Mouse (Mus musculus): ENCODE data around the gene Pde3b. TPM values are rescaled to one million over a fixed set of nuclear protein-coding genes. Genes with fewer than 3 reads are reported as not detected.
"Not testable (repeated sequence)": the region's sequence is repeated elsewhere in the genome, so short reads cannot be mapped to it uniquely, and the experiment has no call there.

Gene Pde3b
- total RNA-seq, 2 experiments from 2014 or later, result 40.1 to 77.0 TPM

DNA sequence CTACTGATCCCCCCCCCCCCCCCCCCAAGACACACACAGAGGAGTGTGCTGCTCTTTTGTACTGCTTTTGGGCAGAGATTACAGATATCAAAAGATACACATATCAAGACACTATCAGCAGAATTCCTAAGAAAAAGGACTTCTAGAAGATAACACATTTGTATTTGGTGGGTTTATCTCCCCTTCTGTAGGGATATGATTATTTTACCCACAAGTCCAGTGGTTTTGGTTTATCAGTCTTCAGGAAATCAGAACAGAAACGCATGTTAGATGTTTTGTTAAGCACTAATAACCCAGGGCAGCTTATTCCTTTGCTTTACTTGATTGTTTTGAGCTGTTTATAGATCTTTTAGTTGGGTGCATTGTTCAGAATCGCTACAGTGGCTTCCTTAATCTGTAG lies 62.8 kb downstream of the Pde3b start:
- no peak for DNase-seq (ENCODE audit: low spot score in 2 of 2)

DNA sequence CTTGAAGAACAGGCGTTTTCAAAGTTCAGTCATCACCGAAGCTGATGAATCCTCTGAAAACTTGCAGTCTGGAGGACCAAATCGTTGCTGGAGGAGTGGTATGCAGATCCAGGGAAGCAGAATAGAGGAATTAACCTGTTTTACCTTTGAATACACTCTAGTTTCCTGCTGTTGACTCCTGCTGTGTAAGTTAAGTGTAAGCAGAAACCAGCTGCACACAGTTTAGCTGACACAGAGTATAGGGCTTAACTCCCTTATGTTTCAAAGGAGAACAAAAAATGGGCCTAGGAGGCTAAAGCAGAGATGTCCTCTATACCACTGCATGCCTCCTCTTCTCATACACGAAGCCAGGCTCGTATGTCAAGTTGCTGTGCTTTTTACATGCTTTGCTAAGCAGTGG lies 63.8 kb downstream of the Pde3b start:
- no peak for DNase-seq (ENCODE audit: low spot score in 2 of 2)

DNA sequence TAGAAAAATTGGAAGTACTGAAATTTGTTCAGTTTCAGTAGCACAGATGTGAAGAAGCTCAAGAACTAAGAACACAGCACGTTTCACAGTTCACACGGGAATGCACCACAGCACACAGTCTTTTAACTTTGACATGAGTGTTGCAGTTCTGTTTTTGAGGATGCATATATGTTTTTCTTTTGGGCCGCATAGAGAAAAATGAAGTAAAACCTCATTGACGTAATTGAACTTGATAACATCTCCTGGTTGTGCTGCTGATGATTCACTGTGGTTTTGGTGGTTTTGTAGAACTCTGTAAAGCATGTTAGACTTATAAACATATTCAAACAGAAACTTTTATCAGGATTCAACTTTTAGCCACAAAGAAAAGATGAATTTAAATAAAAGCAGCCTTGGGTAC lies 64.7 kb downstream of the Pde3b start:
- no peak for DNase-seq (ENCODE audit: low spot score in 2 of 2)

DNA sequence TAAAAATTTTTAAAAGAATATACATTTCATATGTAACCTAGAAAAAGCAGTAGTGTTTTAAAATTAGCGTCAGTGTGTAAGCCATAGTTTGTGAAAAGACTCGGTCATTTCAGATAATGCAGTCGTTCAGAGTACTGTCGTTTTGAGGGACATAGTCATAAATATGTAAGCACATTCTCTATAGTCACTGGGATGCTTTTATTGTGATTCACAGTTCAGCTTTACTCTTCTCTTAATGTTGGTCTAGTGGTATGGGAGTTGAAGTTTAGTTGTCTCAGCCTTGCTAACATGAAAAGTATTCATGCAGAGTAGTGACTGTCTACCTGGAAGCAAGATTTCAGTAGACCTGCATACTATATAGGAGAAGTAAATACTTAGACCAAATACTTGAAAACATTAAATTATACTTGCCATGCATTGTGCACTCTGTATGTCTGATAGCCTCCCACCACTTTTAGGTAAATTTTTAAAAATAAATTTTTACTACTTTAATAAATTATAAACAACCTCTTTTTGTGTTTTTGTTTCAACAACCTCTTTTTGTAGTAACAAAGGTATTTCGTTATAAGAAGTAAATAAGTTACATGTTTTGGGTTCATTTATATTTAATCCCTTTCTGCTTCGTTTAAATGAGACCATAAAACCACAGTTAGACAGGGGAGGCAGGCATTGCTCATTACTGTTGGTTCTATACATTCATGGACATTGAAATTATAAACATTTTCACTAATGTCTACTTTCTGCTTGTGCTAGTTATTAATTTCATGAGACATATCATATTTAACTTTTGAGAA lies 65.3 kb downstream of the Pde3b start:
- DNase-seq (ENCODE audit: low spot score in 2 of 2), result no peak

DNA sequence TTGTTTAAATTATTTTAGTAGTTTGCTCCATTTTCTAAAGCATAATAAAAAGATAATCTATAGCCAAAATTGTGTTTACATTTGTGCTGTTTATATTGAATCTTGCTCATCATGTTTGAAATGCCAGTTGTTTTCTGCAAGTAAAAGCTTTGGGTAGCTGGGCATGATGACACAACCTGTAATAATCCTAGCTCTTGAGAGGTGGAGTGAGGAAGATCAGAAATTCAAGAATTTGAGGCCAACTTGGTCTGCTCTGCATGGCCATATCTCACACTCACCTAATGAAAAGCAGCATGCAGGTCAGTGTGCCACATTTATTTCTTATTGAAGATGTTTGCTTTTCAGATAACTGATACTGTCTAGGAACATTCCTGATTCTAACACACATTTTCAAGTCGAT lies 65.9 kb downstream of the Pde3b start:
- no peak for DNase-seq (ENCODE audit: low spot score in 2 of 2)

DNA sequence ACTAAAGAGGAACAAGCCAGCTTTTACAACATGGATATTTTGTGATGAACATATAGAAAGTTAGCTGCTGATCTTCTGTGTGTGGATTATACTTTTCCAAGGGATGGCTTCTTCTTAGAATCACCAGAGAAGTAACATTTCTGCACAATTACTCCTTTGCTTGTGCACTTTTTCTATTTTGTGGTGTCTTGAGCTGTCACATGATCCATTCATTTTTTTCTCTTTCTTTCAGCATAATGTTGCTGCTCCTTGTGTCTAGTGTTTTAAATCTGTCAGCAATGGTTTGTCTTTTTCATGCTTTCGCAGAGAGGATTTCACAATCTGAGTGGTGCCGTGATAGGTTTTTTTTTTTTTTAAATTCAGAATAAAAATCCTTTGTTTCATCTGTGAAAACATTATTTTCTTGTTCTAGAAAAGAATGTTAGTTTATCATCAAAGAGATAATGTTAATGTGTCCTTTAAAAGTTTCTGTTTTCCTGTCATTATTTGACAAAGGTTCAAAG lies 66.4 kb downstream of the Pde3b start:
- no peak for DNase-seq (ENCODE audit: low spot score in 2 of 2)

DNA sequence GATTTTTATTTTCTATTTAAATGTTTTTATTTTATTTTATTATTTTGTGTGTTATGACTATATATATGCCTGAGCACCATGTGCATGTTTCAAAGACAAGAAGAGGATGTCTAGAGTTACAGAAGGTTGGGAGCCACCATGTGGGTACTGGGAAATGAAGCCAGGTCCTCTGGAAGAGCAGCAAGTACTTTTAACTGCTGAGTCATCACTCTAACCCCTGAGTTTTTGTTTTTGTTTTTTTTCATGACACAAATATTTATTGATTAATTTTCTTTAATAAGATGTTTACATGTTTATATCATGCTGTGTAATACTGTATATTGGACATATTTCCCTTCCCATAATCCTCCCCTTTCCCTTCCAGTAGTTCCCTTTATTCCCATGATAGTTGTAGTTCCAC lies 77.5 kb downstream of the Pde3b start:
- DNase-seq (ENCODE audit: low spot score in 2 of 2), result no peak

DNA sequence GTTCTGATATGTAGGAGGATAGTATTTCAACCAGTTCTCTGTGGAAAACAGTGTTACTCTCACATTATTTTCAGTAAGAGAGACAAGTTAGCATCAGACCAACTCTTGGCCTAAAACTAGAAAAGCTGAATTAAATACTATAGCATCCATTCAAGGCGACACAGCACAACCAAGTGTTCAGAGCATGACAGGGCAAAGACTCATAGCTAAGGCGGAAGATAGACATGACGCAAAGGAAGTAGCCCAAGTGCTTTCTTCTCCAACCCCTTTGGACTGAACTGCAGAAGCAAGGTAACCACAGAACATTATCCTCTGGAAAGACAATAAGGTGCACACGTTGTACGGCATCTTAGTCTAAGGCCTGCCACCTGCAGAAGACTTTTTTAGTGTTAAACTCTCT lies 79.0 kb downstream of the Pde3b start:
- DNase-seq (ENCODE audit: low spot score in 2 of 2), result no peak

DNA sequence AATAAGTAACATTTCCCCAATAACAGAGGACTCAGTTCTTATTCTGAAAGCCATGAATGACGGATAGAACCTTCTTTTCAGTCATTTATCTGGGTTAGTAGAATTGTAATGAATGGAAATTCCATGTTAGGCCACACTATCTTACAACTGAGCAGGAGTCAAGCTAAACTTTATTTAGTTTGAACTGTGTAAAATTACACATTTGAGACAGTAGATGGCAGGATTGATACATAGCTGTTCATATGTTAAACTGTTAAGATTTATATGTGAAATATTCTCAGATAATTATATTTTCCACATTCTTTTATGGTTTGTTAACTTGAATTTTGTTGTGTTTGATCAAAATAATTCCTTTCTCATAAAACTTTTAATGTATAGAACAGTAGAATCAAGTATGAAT lies 84.2 kb downstream of the Pde3b start:
- no peak for DNase-seq (ENCODE audit: low spot score in 2 of 2)

DNA sequence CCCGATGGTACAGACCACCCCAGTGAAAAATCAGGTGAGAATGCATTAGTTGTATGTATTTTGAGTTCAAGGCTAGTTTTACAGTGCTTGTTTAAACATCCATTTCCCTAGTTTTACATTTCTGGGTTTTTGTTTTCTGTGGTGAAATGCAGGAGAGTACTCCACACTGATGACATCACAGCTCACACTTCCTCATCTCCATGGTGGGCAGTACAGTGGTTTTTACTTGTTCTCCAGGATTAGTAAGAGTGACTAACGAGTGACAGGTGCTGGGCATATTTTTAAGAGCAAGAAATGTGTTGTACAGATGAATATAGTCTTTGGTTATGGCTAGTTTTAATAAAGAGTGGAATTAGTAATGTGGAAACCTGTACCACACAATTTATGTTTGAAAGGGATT lies 93.8 kb downstream of the Pde3b start:
- no peak for DNase-seq (ENCODE audit: low spot score in 2 of 2)

DNA sequence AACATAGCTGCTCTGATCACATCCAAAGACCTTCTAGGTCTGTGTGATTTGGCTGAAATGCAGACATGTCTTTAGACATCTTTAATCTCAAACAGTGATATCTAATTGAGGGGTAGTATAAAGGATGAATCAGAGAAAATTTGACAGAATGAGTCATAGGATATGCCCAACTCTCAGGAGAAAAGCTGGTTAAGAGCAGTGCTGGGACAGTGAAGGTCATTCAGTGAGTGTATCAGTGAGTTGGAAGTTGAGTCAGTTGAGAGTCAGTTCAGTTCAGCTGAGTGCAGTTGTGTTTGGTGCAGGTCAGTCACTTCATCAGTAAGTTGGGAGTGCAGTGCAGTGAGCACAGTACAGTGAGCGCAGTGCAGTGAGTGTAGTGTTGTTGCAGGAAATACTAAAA lies 105.0 kb downstream of the Pde3b start:
- peak in 1 of 2 experiments; percentile 10 for DNase-seq (ENCODE audit: low spot score in 2 of 2)

DNA sequence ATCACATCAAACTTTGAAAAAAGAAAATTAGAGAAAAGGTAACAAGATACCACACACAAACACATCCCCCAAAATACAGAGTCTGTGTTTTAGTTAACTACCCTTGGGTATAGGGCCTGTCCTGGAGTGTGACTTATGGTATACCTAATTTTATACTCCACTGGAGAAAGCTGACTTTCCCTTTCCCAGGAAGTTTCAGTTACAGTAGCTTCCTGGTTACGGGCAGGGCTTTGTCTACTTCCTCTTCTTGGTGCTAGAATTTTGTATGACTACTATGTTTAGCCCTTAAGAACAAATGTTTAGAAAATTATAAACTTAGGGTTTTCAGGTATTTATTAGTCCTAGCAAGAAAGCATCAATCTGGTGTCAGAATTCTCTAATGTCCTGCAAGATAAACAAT lies 111.2 kb downstream of the Pde3b start:
- no peak for DNase-seq (ENCODE audit: low spot score in 2 of 2)

DNA sequence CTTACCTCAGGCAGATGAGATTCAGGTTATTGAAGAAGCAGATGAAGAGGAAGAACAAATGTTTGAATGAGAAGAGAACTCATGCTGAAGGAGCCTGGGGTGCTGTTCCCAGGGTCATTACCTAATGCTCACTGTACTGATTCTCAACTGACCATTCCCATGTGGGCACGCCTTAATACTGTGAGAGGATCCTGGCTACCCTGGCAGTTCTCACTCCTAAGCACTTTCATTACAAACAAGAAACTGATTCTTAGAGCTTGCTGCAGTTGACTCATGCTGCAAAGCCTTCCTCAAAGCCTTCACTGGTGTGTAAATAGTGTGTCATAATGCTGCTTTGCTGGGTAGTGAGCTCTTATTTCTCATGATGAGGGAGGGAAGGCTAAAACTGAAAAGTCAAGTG lies 121.1 kb downstream of the Pde3b start:
- DNase-seq (ENCODE audit: low spot score in 2 of 2), result no peak

DNA sequence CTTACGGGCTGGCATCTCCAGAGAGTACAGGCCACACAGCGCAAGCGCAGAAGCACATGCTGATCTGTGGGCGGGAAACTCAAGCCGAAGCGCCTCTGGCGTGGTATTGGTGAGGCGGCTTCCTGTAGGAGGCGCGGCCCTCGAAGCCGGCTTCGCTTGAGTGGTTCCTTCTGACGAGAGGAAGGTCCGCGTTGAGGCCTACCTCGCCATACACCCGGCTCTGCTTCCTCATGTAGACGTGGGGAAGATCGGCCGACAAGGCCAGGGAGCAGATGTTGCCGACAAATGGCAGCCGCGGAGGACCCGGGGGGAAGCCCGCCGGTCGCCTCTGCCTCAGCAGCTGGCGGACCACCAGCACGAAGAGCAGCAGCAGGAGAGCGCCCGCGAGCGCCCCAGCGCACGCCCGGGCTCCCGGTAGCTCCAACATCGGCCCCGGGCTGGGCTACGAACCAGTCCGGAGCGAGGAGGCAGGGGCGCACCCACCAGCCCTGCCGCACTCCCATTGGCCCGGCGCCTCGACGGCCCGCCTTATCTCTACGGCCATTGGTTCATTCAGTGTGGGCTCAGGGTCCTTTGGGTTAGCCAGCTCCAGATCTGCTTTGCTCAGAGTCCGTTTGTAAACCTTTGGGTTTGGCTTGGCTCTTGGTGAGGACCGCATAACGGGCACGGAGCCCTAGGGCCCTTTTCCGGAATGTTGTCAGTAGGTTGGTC lies 147.6 kb downstream of the Pde3b start, which contains the start of gene Cyp2r1:
Gene Cyp2r1 (minus strand): TSS at position 442 of the 711 bp plus-strand sequence.
- DNase-seq (ENCODE audit: low spot score in 2 of 2), result peak; percentile 74 to 78

DNA sequence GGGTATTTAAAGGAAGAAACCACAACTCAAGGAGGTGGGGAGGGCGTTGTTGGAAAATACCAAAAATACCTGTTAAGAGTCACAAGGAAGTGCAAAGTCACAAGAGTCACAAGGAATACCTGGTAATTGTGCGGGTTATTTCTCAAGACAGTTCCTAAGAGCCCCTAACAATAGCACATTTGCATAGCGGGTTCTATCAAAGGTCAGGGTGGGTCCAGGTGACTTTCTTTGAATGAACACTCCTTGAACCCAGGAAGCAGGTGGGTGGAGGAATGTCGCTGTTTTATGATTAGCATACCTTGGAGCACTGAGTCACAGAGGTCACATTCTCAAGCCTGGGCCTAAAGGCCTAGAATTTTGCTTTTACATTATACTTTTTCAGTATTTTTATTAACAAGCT lies 158.8 kb downstream of the Pde3b start:
- DNase-seq (ENCODE audit: low spot score in 2 of 2), result not testable (repeated sequence)

DNA sequence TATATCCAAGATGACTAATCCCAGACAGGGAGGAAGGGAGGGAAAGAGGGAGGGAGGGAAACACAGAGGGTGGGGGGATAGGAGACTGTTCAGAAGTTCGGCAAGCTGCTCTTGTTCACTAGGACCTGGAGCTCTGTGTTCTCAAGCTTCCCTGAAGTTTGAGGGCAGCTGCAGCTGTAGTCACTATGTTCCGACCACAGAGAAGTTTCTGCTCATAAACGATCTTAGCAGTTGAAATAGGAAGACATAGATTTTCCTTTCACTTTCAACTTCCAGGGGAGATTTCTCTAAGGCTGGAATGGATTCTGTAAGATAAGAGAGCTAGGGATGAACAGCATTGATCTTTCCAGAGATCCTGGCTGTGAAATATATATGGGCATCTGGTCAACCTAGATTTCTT lies 161.8 kb downstream of the Pde3b start:
- DNase-seq (ENCODE audit: low spot score in 2 of 2), result no peak

DNA sequence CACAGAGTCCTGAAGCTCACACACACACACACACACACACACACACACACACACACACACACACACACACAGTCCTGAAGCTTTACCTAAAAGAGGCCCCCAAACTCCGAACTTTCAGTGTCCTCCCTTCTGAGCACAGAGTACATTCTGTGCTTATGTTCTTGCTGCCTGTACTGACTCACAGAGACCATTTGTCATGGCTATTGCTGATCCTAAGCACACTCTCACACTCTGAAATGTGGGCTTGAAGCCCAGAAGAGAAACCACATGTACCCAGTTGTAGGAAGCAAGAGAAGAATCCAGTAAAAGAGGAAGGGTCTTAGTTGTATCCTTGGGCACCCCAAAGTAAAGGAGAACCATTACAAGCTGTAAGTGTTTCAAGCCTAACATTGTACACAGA lies 162.6 kb downstream of the Pde3b start:
- DNase-seq (ENCODE audit: low spot score in 2 of 2), result no peak

DNA sequence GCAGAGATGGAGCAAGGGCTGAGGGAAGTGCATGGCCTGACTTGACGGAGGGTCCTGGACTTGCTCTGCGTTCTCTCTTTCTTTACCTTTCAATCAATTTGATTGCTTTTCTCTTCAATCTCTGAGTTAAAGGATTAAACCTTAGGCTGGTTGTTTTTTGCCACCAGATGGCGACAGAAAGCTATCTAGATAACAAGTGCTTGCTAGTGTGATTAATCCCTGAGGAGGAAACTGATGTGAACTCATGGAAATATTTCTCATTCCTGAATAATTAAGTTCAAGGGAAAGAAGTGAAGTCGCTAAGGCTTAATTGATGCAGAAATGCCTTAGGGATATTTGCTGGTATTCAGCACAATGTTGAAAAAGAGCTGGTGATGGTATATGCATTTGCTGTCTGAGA lies 165.3 kb downstream of the Pde3b start:
- DNase-seq (ENCODE audit: low spot score in 2 of 2), result peak; percentile 48 to 49

DNA sequence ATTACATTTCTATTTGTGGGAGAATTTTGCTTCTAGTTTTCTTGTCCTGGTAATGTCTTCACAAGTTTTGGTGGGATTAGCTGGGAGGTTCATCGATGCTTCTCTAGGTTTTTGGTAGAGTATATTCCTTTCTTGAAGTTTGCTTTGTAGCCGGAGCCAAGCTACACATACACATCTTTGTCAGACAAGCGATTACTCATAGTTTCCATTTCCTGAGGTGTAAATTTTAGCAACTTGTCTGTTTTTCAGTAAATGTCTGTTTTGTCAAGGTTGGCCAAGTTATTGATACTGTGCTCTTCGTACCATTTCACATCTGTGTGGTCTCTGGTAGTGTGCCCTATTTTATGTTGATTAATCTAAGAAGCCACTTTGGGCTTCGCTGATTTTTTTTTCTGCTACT lies 166.1 kb downstream of the Pde3b start:
- no peak for DNase-seq (ENCODE audit: low spot score in 2 of 2)

DNA sequence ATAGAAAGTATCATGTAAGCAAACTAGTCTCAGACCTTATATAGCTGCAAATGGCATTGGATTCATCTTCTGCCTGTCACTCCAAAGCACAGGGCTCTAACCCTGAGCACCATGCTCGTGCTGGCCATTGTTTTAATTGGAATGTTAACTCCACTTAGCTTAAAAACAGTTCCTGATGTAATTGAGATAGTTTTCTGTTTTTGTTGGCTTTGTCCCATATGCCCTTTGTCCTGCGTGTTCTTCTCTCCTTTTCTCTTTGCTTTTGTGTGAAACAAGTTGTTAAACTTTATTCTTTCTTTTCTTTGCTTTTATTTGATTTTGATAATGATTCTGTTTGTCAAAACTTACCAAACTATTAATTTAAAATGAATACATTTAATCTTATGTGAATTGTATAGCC lies 167.4 kb downstream of the Pde3b start:
- DNase-seq (ENCODE audit: low spot score in 2 of 2), result no peak
